Mouse (Mus musculus) layer of hippocampus, adult 18-20 months (tissue): Measurements from ENCODE around the gene Ucma. TPM values are rescaled to one million over a fixed set of nuclear protein-coding genes. Genes with fewer than 3 reads are reported as not detected.
"Not testable (repeated sequence)": the region's sequence is repeated elsewhere in the genome, so short reads cannot be mapped to it uniquely, and the experiment has no call there.

Experiments
- DNase-seq, 2 experiments: peaks; one replicate each; pipeline ENCODE4 v3.0.0; 2022; ENCODE audit warnings: low spot score in 2 of 2
- long read RNA-seq: library from polyadenylated mRNA; stranded (forward); transcript quantifications from one replicate; pipeline ENCODE4 v2.0.0, GENCODE M21; 2021
- total RNA-seq, 2 experiments: library from RNA; stranded (reverse); gene quantifications; 2 replicates each; pipeline ENCODE4 v1.2.3; 2021

Ucma gene
- total RNA-seq = 1 to 10 TPM; 2.5 to 2.7 TPM
- long read RNA-seq, partial matches to known transcripts = 0 of 1 reads
- long read RNA-seq, other reads (novel, unspliced or antisense) = 0 of 1 reads

- DNase-seq = peak; percentile 12 to 58
Measured at GRCm38 (mm10) chr2:4975807-4976206, at the start of gene Ucma. Gene Ucma, plus strand, starts transcription at chr2:4976122.

- DNase-seq = no peak
Measured at GRCm38 (mm10) chr2:4927391-4927790, 48.5 kb upstream of the Ucma start.

GRCm38 (mm10) chr2:4929230-4929629, 46.7 kb upstream of the Ucma start:
- DNase-seq = no peak

GRCm38 (mm10) chr2:4934516-4934915, 41.4 kb upstream of the Ucma start:
- DNase-seq = no peak

- no peak for DNase-seq
Measured at GRCm38 (mm10) chr2:4937931-4938330, 38.0 kb upstream of the Ucma start.

GRCm38 (mm10) chr2:4940861-4941260, 35.1 kb upstream of the Ucma start:
- DNase-seq = no peak

GRCm38 (mm10) chr2:4949691-4950090, 26.2 kb upstream of the Ucma start:
- DNase-seq = not testable (repeated sequence)

- no peak for DNase-seq
Measured at GRCm38 (mm10) chr2:4950986-4951385, 24.9 kb upstream of the Ucma start.

- no peak for DNase-seq
Measured at GRCm38 (mm10) chr2:4954216-4954760, 21.6 kb upstream of the Ucma start.

GRCm38 (mm10) chr2:4958039-4958438, 17.9 kb upstream of the Ucma start:
- no peak for DNase-seq

GRCm38 (mm10) chr2:4967806-4968205, 8.1 kb upstream of the Ucma start:
- DNase-seq = no peak

GRCm38 (mm10) chr2:4969083-4969482, 6.8 kb upstream of the Ucma start:
- DNase-seq = no peak

- peak; percentile 32 to 61 for DNase-seq
Measured at GRCm38 (mm10) chr2:4978091-4978490, 2.2 kb downstream of the Ucma start.

GRCm38 (mm10) chr2:4983987-4984386, 8.1 kb downstream of the Ucma start:
- no peak for DNase-seq

GRCm38 (mm10) chr2:4985000-4985399, 9.1 kb downstream of the Ucma start:
- DNase-seq = no peak

GRCm38 (mm10) chr2:4986798-4987197, 10.9 kb downstream of the Ucma start:
- DNase-seq = no peak

- no peak for DNase-seq
Measured at GRCm38 (mm10) chr2:4987388-4988180, 11.7 kb downstream of the Ucma start.

- DNase-seq = no peak
Measured at GRCm38 (mm10) chr2:4988826-4989424, 13.0 kb downstream of the Ucma start.

GRCm38 (mm10) chr2:4993584-4993983, 17.7 kb downstream of the Ucma start:
- peak; percentile 39 to 63 for DNase-seq

GRCm38 (mm10) chr2:4994436-4994835, 18.5 kb downstream of the Ucma start:
- DNase-seq = no peak

- no peak for DNase-seq
Measured at GRCm38 (mm10) chr2:4995646-4996045, 19.7 kb downstream of the Ucma start.

- no peak for DNase-seq
Measured at GRCm38 (mm10) chr2:4996421-4996824, 20.5 kb downstream of the Ucma start.
